Mouse (Mus musculus) heart, embryonic 14.5 days (tissue): ENCODE results near the gene Hist1h2bl. TPM values are rescaled to one million over a fixed set of nuclear protein-coding genes. Genes with fewer than 3 reads are reported as not detected.
"Not testable (repeated sequence)": the region's sequence is repeated elsewhere in the genome, so short reads cannot be mapped to it uniquely, and the experiment has no call there.

Experiments
- ATAC-seq: fragments of 200-750 bp; cut with Nextera tagmentation; 2 replicates; pipeline ENCODE4 v1.8.0; 2017; ENCODE audit warnings: low read depth, moderate TSS enrichment; ENCODE audit not compliant: insufficient number of reproducible peaks, insufficient read depth, low FRiP score
- H3K27ac ChIP-seq, 2 experiments: fragments of 200-500 bp in 1 of 2; fragments of 300-500 bp in 1 of 2; sonication (generic) in 1 of 2; replicated peaks in 1 of 2; 2 replicates each; pipeline ENCODE4 v1.5.1; 2012 to 2014; ENCODE audit warnings: low read depth in 2 of 2, low read length in 2 of 2, control low read depth in 1 of 2, mild to moderate bottlenecking in 1 of 2, mixed read lengths in 1 of 2; ENCODE audit not compliant: control insufficient read depth in 1 of 2, insufficient read depth in 1 of 2
- H3K27me3 ChIP-seq: fragments of 300-500 bp; sonication (generic); 2 replicates; pipeline ENCODE4 v1.6.1; 2014; ENCODE audit warnings: mild to moderate bottlenecking, low read length, control low read depth; ENCODE audit not compliant: control insufficient read depth, insufficient read depth
- H3K36me3 ChIP-seq: fragments of 300-500 bp; sonication (generic); 2 replicates; pipeline ENCODE4 v1.6.1; 2014; ENCODE audit warnings: mild to moderate bottlenecking, control low read depth, low read length, mixed read lengths; ENCODE audit not compliant: control insufficient read depth, insufficient read depth
- H3K4me1 ChIP-seq, 2 experiments: fragments of 200-500 bp in 1 of 2; fragments of 300-500 bp in 1 of 2; sonication (generic) in 1 of 2; 2 replicates each; pipeline ENCODE4 v1.6.1; 2012 to 2014; ENCODE audit warnings: low read length in 2 of 2, control low read depth in 1 of 2, mixed read lengths in 1 of 2; ENCODE audit not compliant: control insufficient read depth in 2 of 2, insufficient read depth in 2 of 2
- H3K4me2 ChIP-seq: fragments of 300-500 bp; sonication (generic); 2 replicates; pipeline ENCODE4 v1.6.1; 2014; ENCODE audit warnings: mild to moderate bottlenecking, low read length
- H3K4me3 ChIP-seq, 2 experiments: fragments of 200-500 bp in 1 of 2; fragments of 300-500 bp in 1 of 2; sonication (generic) in 1 of 2; 2 replicates each; pipeline ENCODE4 v1.5.1; 2012 to 2014; ENCODE audit warnings: low read length in 2 of 2, mild to moderate bottlenecking in 2 of 2, control low read depth in 1 of 2, low read depth in 1 of 2, moderate library complexity in 1 of 2; ENCODE audit not compliant: control insufficient read depth in 1 of 2, insufficient read depth in 1 of 2
- H3K9ac ChIP-seq: fragments of 300-500 bp; sonication (generic); 2 replicates; pipeline ENCODE4 v1.6.1; 2014; ENCODE audit warnings: mild to moderate bottlenecking, low read length
- H3K9me3 ChIP-seq: fragments of 300-500 bp; sonication (generic); 2 replicates; pipeline ENCODE4 v1.6.1; 2016; ENCODE audit warnings: low read length, control low read depth; ENCODE audit not compliant: control insufficient read depth
- WGBS: fragments of 180-500 bp; shearing (Covaris S2); extraction: QIAGEN DNeasy Blood & Tissue Kit; methylation state at CpG from one replicate; pipeline ENCODE4 v1.1.7; 2014; 5-methylcytosine and 5-hydroxymethylcytosine counted together
- polyA plus RNA-seq: library from polyadenylated mRNA; unstranded; fragments of >200 nt; fragmentation: Nextera tagmentation; extraction: Ambion mirVana; gene quantifications from 2 replicates; pipeline ENCODE4 v1.2.1, GENCODE M21; 2014

The Hist1h2bl gene
- polyA plus RNA-seq, 1 experiment from 2014 or later, result 1.4 TPM

DNA sequence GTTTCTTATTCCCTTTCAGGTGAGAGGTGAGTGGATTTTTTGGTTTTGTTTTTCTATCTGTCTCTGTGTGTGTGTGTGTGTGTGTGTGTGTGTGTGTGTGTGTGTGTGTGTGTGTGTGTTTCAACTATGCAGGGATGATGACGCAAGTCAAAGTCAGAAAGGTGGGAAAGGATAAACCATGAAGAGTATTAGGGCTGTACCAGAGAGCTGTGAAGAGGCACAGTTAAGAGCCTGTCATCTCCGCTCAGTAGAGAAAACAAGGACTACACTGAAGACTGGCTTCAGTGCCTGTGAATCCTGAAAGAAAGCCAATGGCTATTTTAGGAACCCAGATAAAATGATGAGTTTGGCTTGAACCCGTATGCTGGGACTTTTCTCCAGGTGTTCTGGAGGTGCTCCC is 35.9 kb upstream of the Hist1h2bl start:
- H3K4me3 ChIP-seq, result no peak overlapping the region
- no peaks in the 10 kb centered on the region for H3K27me3 ChIP-seq
- peak overlapping the region; percentile 61 for H3K4me2 ChIP-seq
- H3K9ac ChIP-seq, result peak overlapping the region; percentile 75; the same call in 1 of the 2 replicates
- no peaks in the 10 kb centered on the region for H3K9me3 ChIP-seq
- no peaks in the 10 kb centered on the region for H3K36me3 ChIP-seq
- 20% methylated on average over 3 of the region's 3 CpGs for WGBS
- no peak for ATAC-seq
- H3K27ac ChIP-seq, result peak overlapping the region; percentile 44 to 88; a peak in 3 of 4 replicates
- H3K4me1 ChIP-seq, result peaks cover 2 to 28% of the 10 kb centered on the region in 2 experiments; a peak in 3 of 4 replicates

DNA sequence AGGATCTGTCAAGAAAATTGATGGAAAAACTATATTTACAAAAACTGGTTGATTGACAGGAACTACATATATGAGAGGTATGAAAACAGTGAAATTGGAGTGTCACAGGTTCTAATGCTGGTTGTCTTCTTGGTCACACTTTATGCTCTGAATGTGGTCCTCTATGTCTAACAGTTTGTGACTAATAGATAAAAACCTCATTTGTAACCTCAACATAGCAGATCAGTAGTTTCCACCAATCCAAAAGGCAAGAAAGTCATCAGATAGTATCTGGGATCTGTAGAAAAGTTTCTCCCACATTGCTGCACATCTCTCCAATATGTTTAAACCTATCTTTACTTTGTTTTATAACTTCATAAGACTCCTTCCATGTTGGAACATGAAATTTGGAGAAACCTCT is 35.5 kb upstream of the Hist1h2bl start:
- H3K9ac ChIP-seq, result no peak overlapping the region
- peaks cover 2 to 28% of the 10 kb centered on the region in 2 experiments; a peak in 3 of 4 replicates for H3K4me1 ChIP-seq
- H3K4me3 ChIP-seq, result no peak overlapping the region
- H3K27me3 ChIP-seq, result no peaks in the 10 kb centered on the region
- H3K4me2 ChIP-seq, result no peak overlapping the region
- H3K36me3 ChIP-seq, result no peaks in the 10 kb centered on the region
- H3K9me3 ChIP-seq, result no peaks in the 10 kb centered on the region
- ATAC-seq, result no peak
- peak overlapping the region in 1 of 2 experiments; percentile 88; a peak in 1 of 4 replicates for H3K27ac ChIP-seq

DNA sequence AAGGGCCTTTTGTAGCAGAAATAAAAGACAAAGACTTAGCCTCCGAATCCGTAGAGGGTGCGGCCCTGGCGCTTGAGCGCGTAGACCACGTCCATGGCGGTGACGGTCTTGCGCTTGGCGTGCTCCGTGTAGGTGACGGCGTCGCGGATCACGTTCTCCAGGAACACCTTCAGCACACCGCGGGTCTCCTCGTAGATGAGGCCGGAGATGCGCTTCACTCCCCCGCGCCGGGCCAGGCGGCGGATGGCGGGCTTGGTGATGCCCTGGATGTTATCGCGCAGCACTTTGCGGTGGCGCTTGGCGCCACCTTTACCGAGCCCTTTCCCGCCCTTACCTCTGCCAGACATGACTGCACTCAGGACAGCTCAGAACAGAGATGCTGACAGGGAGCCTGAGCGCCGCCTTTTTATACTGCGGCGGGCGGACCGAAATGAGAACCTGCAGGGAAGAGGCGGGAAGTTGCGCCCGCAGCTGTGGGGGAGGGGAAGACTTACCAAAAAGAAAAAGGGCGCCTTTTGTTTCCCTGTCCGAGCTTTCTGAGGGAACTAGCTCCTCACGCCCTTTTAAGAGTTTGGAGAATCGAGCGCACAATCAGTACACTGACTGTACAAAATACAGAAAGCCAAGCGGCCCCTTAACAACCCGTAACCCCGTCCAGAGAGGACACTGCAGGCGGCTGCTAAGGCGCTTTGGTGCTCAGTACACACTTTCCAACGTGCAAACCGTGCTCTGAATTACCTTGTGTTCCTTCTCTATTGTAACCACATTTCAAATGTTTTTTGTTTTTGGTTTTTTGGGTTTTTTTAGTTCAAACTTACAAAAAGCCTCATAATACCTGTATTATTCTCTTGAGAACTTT is 34.4 kb upstream of the Hist1h2bl start, which contains the start of gene Hist1h4k:
TSS of gene Hist1h4k (minus strand) at position 347 of the 859 bp plus-strand sequence.
- H3K9ac ChIP-seq, result peak within 1 kb of the TSS; percentile 75
- peak within 1 kb of the TSS; percentile 85 to 92 for H3K27ac ChIP-seq
- H3K27me3 ChIP-seq, H3K36me3 ChIP-seq, H3K9me3 ChIP-seq: not testable (repeated sequence)
- peaks cover 2 to 25% of the 10 kb centered on the region in 2 experiments; a peak in 3 of 4 replicates for H3K4me1 ChIP-seq
- peak within 1 kb of the TSS; percentile 67 for H3K4me2 ChIP-seq
- WGBS, result under 1% methylated on average over 37 of the region's 56 CpGs
- ATAC-seq, result peak; percentile 70
- H3K4me3 ChIP-seq, result peak within 1 kb of the TSS; percentile 47 to 65

DNA sequence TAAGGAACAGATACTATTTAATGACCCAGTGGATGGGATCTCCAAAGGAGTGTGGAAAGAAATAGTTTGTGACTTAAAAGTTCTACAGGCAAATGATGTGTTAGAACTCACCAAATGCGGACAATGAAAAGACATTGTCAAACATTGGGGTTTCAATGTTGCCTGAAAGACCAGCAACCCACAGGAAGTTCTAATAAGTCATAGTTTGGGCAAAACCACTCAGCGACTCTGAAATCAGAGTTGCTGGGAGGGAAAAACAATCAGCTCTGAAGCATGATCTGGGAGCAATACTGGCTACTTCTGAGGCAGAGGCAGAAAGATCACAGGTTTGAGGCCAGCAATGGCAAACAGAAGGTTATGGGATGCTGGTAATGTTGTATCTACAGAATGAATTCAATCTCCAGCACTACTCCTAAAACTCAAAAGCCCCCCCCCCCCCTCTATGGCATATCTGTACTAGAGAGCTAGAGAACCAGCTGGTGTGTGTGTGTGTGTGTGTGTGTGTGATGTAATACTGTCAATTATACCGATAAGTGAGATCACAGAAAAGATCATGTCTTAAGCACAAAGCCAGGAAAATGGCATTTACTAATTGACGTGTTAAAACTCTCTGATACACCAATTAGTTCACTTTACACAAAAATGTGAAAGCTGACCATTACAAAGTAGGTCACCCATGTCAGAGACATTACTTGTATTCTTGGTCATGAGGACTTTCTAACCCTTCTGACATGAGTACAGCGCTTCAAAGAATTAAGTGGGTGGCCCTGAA is 33.6 kb upstream of the Hist1h2bl start:
- no peaks in the 10 kb centered on the region for H3K27me3 ChIP-seq
- H3K9me3 ChIP-seq, result no peaks in the 10 kb centered on the region
- whole genome bisulfite sequencing, result 10% methylated on average over 5 of the region's 5 CpGs
- H3K4me1 ChIP-seq, result peaks cover 2 to 25% of the 10 kb centered on the region in 2 experiments; a peak in 3 of 4 replicates
- ATAC-seq, result no peak
- no peaks in the 10 kb centered on the region for H3K36me3 ChIP-seq
- H3K4me2 ChIP-seq, result peak overlapping the region; percentile 67
- H3K27ac ChIP-seq, result peak overlapping the region; percentile 77 to 85; a peak in 3 of 4 replicates
- peak overlapping the region; percentile 47 to 65 for H3K4me3 ChIP-seq
- peak overlapping the region; percentile 75 for H3K9ac ChIP-seq

DNA sequence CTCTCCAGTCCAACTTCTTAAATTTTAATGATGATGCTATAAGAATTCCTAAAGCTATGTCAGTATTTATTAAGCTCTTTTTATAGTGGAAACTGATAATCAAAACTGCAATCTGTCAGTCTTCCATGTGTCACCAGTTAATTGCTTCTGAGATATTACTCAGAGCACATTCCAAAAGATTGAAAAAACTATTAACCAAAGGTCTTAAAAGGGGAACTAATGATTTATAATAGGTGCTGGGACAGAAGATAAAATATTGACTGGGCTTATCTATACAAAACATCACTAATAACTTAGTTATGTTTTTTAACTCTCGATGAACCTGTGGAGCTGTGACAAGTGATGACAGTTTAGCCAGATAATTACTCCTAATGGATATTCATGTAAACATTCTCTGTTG is 29.1 kb upstream of the Hist1h2bl start:
- H3K27me3 ChIP-seq, result no peaks in the 10 kb centered on the region
- no peak overlapping the region for H3K27ac ChIP-seq
- H3K4me2 ChIP-seq, result no peak overlapping the region
- ATAC-seq, result no peak
- no peak overlapping the region for H3K4me3 ChIP-seq
- no peaks in the 10 kb centered on the region for H3K9me3 ChIP-seq
- 78% methylated on average over 1 of the region's 1 CpGs for WGBS
- no peak overlapping the region for H3K9ac ChIP-seq
- H3K36me3 ChIP-seq, result no peaks in the 10 kb centered on the region
- H3K4me1 ChIP-seq, result peaks cover 2 to 5% of the 10 kb centered on the region in 2 experiments; a peak in 1 of 4 replicates

DNA sequence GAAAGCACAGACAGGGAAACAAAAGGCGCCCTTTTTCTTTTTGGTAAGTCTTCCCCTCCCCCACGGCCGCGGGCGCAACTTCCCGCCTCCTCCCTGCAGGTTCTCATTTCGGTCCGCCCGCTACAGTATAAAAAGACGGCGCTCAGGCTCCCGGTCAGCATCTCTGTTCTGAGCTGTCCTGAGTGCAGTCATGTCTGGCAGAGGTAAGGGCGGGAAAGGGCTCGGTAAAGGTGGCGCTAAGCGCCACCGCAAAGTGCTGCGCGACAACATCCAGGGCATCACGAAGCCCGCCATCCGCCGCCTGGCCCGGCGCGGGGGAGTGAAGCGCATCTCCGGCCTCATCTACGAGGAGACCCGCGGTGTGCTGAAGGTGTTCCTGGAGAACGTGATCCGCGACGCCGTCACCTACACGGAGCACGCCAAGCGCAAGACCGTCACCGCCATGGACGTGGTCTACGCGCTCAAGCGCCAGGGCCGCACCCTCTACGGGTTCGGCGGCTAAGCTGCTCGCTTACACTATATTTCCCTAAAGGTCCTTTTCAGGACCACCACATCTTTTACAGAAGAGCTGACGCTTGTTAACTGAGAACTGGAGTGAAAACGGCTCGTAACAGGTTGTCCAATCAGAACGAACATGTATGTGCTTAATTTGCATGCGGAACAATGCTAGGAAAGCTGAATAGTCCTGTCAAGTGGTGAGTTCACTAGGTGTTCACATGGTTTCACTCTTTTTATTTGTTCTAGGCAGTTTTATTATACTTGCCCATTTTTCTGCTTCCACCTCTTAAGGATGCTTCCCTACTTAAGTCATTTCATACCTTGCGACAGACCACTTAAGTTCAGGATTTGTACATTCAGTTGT is 19.2 kb upstream of the Hist1h2bl start, which contains the start of gene Hist1h4j:
TSS of gene Hist1h4j (plus strand) at position 159 of the 862 bp plus-strand sequence.
- not testable (repeated sequence) for H3K9me3 ChIP-seq, H3K36me3 ChIP-seq, H3K4me1 ChIP-seq, H3K27me3 ChIP-seq
- Histone ChIP-seq H3K4me3 (peak within 1 kb of the TSS; percentile 47 to 51), H3K4me2 (peak within 1 kb of the TSS; percentile 73), H3K27ac (peak within 1 kb of the TSS; percentile 80 to 92), H3K9ac (peak within 1 kb of the TSS; percentile 79)
- peak; percentile 84 for ATAC-seq
- under 1% methylated on average over 38 of the region's 56 CpGs for WGBS
